ENCODE assay signal across 8 mouse cellular contexts in the genomic region with DNA sequence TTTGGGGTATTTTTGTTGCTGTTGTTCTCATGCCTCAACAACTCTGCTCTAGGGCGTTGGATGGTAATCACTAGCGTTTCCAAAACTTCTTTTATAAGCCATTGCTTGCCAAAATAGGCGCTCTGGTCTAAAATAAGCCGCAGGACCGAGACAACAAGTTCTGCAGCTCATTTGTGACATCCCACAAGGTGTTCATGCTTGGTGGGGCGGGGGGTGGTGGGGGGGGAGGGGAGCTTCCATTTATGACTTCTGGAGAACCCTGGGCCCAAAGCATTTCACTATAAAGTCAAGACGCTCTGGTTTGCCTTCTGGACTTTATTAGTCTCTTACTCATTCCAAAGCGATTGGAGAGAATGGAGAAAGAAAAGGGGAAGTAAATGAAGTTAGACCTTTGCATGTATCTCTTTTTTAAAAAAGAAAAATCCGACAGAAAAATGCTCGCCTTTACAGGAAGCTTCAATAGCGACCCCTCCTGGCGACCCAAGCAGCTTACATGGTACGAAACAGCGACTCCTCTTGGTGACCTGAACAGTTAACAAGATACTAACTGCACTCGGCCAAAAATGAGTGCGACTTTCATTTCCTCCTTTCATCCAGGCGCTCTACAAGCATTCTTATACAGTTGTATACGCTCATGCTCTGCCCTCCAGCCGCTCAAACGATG.
DNase-seq lines count a peak whose midpoint lies in the region; ATAC-seq and TF ChIP-seq lines count a peak whose summit lies in the region.

No protein-coding gene starts in this region.

- TF ChIP-seq CTCF in intestine, postnatal 0 days (IDR thresholded peaks at IDR 0.05; ENCODE audit: low read depth): peak; percentile 85
- TF ChIP-seq CTCF in Patski (IDR thresholded peaks at IDR 0.05): peak; percentile 91

- 18% methylated on average over 20 of the region's 20 CpGs for WGBS in intestine, postnatal 0 days
- 13% methylated on average over 20 of the region's 20 CpGs for WGBS in intestine, embryonic 16.5 days
- WGBS in embryonic facial prominence, embryonic 12.5 days: 5% methylated on average over 20 of the region's 20 CpGs
- 7% methylated on average over 20 of the region's 20 CpGs for WGBS in limb, embryonic 13.5 days

- in situ Hi-C loops in Patski (cut with MboI; ENCODE audit: low pct_unique_long_range_greater_than_20kb): loop anchor here (25.0 kb wide), 1 partner anchor 923 kb away; no protein-coding TSS in a partner anchor

- H3K9ac ChIP-seq in intestine, postnatal 0 days (ENCODE audit: low read depth, low read length): no peak overlapping the region
- H3K9ac ChIP-seq in intestine, embryonic 16.5 days (ENCODE audit: low read depth, low read length): no peak overlapping the region
- no peak overlapping the region for H3K9ac ChIP-seq in embryonic facial prominence, embryonic 12.5 days
- no peak overlapping the region for H3K9ac ChIP-seq in limb, embryonic 13.5 days

- intact Hi-C loops in heart, postnatal 10 days (cut with DNase I): no loop called here

- peak overlapping the region; percentile 40; the same call in 1 of the 2 replicates for H3K4me2 ChIP-seq in intestine, postnatal 0 days (replicated peaks; ENCODE audit: low read depth)
- no peak overlapping the region for H3K4me2 ChIP-seq in intestine, embryonic 16.5 days (ENCODE audit: low read depth, low read length)
- peak overlapping the region; percentile 35 for H3K4me2 ChIP-seq in embryonic facial prominence, embryonic 12.5 days (replicated peaks)
- peak overlapping the region; percentile 44 for H3K4me2 ChIP-seq in limb, embryonic 13.5 days (replicated peaks)

- H3K4me3 ChIP-seq in intestine, postnatal 0 days (ENCODE audit: low read depth, low read length): no peak overlapping the region
- H3K4me3 ChIP-seq in intestine, embryonic 16.5 days (ENCODE audit: low read length): no peak overlapping the region
- no peak overlapping the region for H3K4me3 ChIP-seq in embryonic facial prominence, embryonic 12.5 days
- H3K4me3 ChIP-seq in limb, embryonic 13.5 days: no peak overlapping the region

- no peak for DNase-seq in Patski (ENCODE audit: low read depth, low spot score)
- peak; percentile 29 to 65 for DNase-seq in heart, postnatal 10 days
- peak; percentile 49 to 53 for DNase-seq in monocyte, adult 2 months (ENCODE audit: low read depth in 1 of 2, low spot score in 2 of 2)
- DNase-seq in thymus, postnatal 14 days: peak; percentile 83

- no peaks in the 10 kb centered on the region for H3K4me1 ChIP-seq in intestine, postnatal 0 days (replicated peaks; ENCODE audit: control insufficient read depth, insufficient read depth, low read length)
- H3K4me1 ChIP-seq in intestine, embryonic 16.5 days (ENCODE audit: control insufficient read depth, insufficient read depth, low read length): no peaks in the 10 kb centered on the region
- H3K4me1 ChIP-seq in embryonic facial prominence, embryonic 12.5 days: 0 out of 2 replicates have a peak, but pooled peaks cover 2% of the 10 kb centered on the region
- H3K4me1 ChIP-seq in limb, embryonic 13.5 days: peaks cover 15% of the 10 kb centered on the region

- POLR2A ChIA-PET in Patski (lab: Charles Lee): no interaction called here

- CTCF ChIA-PET in Patski (lab: Charles Lee): interaction anchor here (0.6 to 1.6 kb wide), 2 partner anchors 10 to 599 kb away, joined by 3 to 5 read pairs; no protein-coding TSS in a partner anchor

- ATAC-seq in intestine, postnatal 0 days: no peak
- ATAC-seq in intestine, embryonic 16.5 days: no peak
- no peak for ATAC-seq in Patski
- ATAC-seq in embryonic facial prominence, embryonic 12.5 days (ENCODE audit: insufficient number of reproducible peaks, insufficient read depth, low FRiP score, low TSS enrichment): no peak
- no peak for ATAC-seq in limb, embryonic 13.5 days (ENCODE audit: low FRiP score, low read depth)

- H3K27ac ChIP-seq in intestine, postnatal 0 days (ENCODE audit: low read depth, low read length): no peak overlapping the region
- no peak overlapping the region for H3K27ac ChIP-seq in intestine, embryonic 16.5 days (ENCODE audit: low read length)
- H3K27ac ChIP-seq in embryonic facial prominence, embryonic 12.5 days: no peak overlapping the region
- no peak overlapping the region for H3K27ac ChIP-seq in limb, embryonic 13.5 days

- H3K36me3 ChIP-seq in intestine, postnatal 0 days (ENCODE audit: control insufficient read depth, insufficient read depth): no peaks in the 10 kb centered on the region
- no peaks in the 10 kb centered on the region for H3K36me3 ChIP-seq in intestine, embryonic 16.5 days (ENCODE audit: control insufficient read depth, insufficient read depth, low read length)
- no peaks in the 10 kb centered on the region for H3K36me3 ChIP-seq in embryonic facial prominence, embryonic 12.5 days
- H3K36me3 ChIP-seq in limb, embryonic 13.5 days: no peaks in the 10 kb centered on the region

- no peaks in the 10 kb centered on the region for H3K27me3 ChIP-seq in intestine, postnatal 0 days (replicated peaks; ENCODE audit: control insufficient read depth, insufficient read depth, low read length)
- no peaks in the 10 kb centered on the region for H3K27me3 ChIP-seq in intestine, embryonic 16.5 days (replicated peaks; ENCODE audit: control insufficient read depth, insufficient read depth, low read length)
- H3K27me3 ChIP-seq in Patski: no peaks in the 10 kb centered on the region
- no peaks in the 10 kb centered on the region for H3K27me3 ChIP-seq in embryonic facial prominence, embryonic 12.5 days
- peaks cover 17% of the 10 kb centered on the region; the same call in 1 of the 2 replicates for H3K27me3 ChIP-seq in limb, embryonic 13.5 days

- H3K9me3 ChIP-seq in intestine, postnatal 0 days (ENCODE audit: control insufficient read depth): no peaks in the 10 kb centered on the region
- H3K9me3 ChIP-seq in intestine, embryonic 16.5 days (ENCODE audit: control insufficient read depth, low read length): no peaks in the 10 kb centered on the region
- no peaks in the 10 kb centered on the region for H3K9me3 ChIP-seq in embryonic facial prominence, embryonic 12.5 days
- H3K9me3 ChIP-seq in limb, embryonic 13.5 days: no peaks in the 10 kb centered on the region
